Mouse (Mus musculus): Measurements from ENCODE around the gene Slc25a22.

- no peak for TF ChIP-seq GATA1 (IDR thresholded peaks at IDR 0.05; ENCODE audit: borderline replicate concordance, low read length)
- TF ChIP-seq FLI1 (IDR thresholded peaks at IDR 0.05; ENCODE audit: low read length) = no peak
These were observed 38.7 kb upstream of the Slc25a22 start for GRCm38 (mm10) chr7:141476226-141476980.

All from megakaryocyte, embryonic 14.5 days (primary cell).